Mouse (Mus musculus) kidney, adult 9 months (tissue): ENCODE measurements around the gene Gripap1.
"Not testable (repeated sequence)": the region's sequence is repeated elsewhere in the genome, so short reads cannot be mapped to it uniquely, and the experiment has no call there.

ENCODE experiments used
- DNase-seq: peaks from one replicate; pipeline ENCODE4 v3.0.0; 2022

Gripap1 gene

GRCm38 (mm10) chrX:7779294-7779693, 10.3 kb upstream of the Gripap1 start:
- no peak for DNase-seq

GRCm38 (mm10) chrX:7782603-7783092, 6.9 kb upstream of the Gripap1 start:
- no peak for DNase-seq

GRCm38 (mm10) chrX:7790309-7790708, 744 bp downstream of the Gripap1 start:
- DNase-seq: no peak

GRCm38 (mm10) chrX:7793361-7793760, 3.8 kb downstream of the Gripap1 start:
- peak; percentile 30 for DNase-seq

- DNase-seq: no peak
Measured at GRCm38 (mm10) chrX:7795016-7795415, 5.5 kb downstream of the Gripap1 start.

- DNase-seq: peak; percentile 78
Measured at GRCm38 (mm10) chrX:7797327-7797726, 7.8 kb downstream of the Gripap1 start.

GRCm38 (mm10) chrX:7802157-7802556, 12.6 kb downstream of the Gripap1 start:
- not testable (repeated sequence) for DNase-seq

- DNase-seq: peak; percentile 14
Measured at GRCm38 (mm10) chrX:7815016-7815415, 25.5 kb downstream of the Gripap1 start.

- DNase-seq: no peak
Measured at GRCm38 (mm10) chrX:7821865-7822779, 32.6 kb downstream of the Gripap1 start, which contains the start of gene Kcnd1. Gene Kcnd1 (plus strand): TSS chrX:7822289.

GRCm38 (mm10) chrX:7837146-7837545, 47.6 kb downstream of the Gripap1 start:
- no peak for DNase-seq

- no peak for DNase-seq
Measured at GRCm38 (mm10) chrX:7840842-7841162, 51.2 kb downstream of the Gripap1 start.

GRCm38 (mm10) chrX:7841163-7842162, 51.9 kb downstream of the Gripap1 start, which contains the start of gene Otud5:
Gene Otud5 (plus strand): TSS chrX:7841364.
- peak; percentile 96 for DNase-seq

GRCm38 (mm10) chrX:7842318-7842717, 52.8 kb downstream of the Gripap1 start:
- no peak for DNase-seq

GRCm38 (mm10) chrX:7847845-7848244, 58.3 kb downstream of the Gripap1 start:
- no peak for DNase-seq

- DNase-seq: peak; percentile 33
Measured at GRCm38 (mm10) chrX:7854578-7854977, 65.0 kb downstream of the Gripap1 start.

- no peak for DNase-seq
Measured at GRCm38 (mm10) chrX:7859191-7859753, 69.7 kb downstream of the Gripap1 start.

GRCm38 (mm10) chrX:7863181-7863580, 73.6 kb downstream of the Gripap1 start:
- DNase-seq: no peak

- no peak for DNase-seq
Measured at GRCm38 (mm10) chrX:7864551-7864950, 75.0 kb downstream of the Gripap1 start.

GRCm38 (mm10) chrX:7865343-7865742, 75.8 kb downstream of the Gripap1 start:
- no peak for DNase-seq

- DNase-seq: no peak
Measured at GRCm38 (mm10) chrX:7865786-7866185, 76.2 kb downstream of the Gripap1 start.

GRCm38 (mm10) chrX:7867141-7867540, 77.6 kb downstream of the Gripap1 start:
- DNase-seq: no peak

GRCm38 (mm10) chrX:7868506-7868905, 78.9 kb downstream of the Gripap1 start:
- DNase-seq: no peak

- DNase-seq: no peak
Measured at GRCm38 (mm10) chrX:7869826-7870225, 80.3 kb downstream of the Gripap1 start.
